Mouse (Mus musculus): ENCODE results near the gene Supt5. TPM values are rescaled to one million over a fixed set of nuclear protein-coding genes. Genes with fewer than 3 reads are reported as not detected.
A peak's percentile ranks its signal among the peaks of the same experiment; 100 is the strongest.

The Supt5 gene
- polyA plus RNA-seq, 1 experiment = 112 TPM

DNA sequence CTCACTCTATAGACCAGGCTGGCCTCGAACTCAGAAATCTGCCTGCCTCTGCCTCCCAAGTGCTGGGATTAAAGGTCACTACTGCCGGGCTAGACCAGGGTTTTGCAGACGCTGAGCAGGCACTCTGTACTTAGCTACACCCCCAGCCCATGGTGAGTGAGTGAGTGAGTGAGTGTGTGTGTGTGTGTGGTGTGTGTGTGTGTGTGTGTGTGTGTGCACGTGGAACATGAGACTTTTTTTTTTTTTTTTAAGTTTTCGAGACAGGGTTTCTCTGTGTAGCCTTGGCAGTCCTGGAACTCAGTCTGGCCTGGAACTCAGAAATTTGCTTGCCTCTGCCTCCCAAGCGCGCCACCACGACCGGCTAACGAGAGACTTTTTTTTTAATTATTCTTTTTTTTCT lies 36.1 kb upstream of the Supt5 start:
- 40% methylated on average over 10 of the region's 10 CpGs for WGBS
- peak overlapping the region; percentile 100 for H3K27ac ChIP-seq (ENCODE audit: insufficient read depth, low read length)
- no peak for DNase-seq (ENCODE audit: low read depth in 1 of 2, low spot score in 2 of 2)
- H3K4me3 ChIP-seq (ENCODE audit: extremely low read depth, insufficient read depth, insufficient read length) = no peak overlapping the region
- peaks cover 20% of the 10 kb centered on the region for H3K36me3 ChIP-seq (ENCODE audit: control insufficient read depth, insufficient read depth, low read length)
- no peaks in the 10 kb centered on the region for H3K27me3 ChIP-seq (ENCODE audit: control insufficient read depth, insufficient read depth, low read length)
- peaks cover 20% of the 10 kb centered on the region for H3K4me1 ChIP-seq (ENCODE audit: control insufficient read depth, insufficient read depth, insufficient read length)
- TF ChIP-seq CTCF (IDR thresholded peaks at IDR 0.05; ENCODE audit: extremely low read depth, insufficient read depth, insufficient read length, insufficient replicate concordance) (no peak), POLR2A (IDR thresholded peaks at IDR 0.05; ENCODE audit: low read depth, low read length) (no peak)

DNA sequence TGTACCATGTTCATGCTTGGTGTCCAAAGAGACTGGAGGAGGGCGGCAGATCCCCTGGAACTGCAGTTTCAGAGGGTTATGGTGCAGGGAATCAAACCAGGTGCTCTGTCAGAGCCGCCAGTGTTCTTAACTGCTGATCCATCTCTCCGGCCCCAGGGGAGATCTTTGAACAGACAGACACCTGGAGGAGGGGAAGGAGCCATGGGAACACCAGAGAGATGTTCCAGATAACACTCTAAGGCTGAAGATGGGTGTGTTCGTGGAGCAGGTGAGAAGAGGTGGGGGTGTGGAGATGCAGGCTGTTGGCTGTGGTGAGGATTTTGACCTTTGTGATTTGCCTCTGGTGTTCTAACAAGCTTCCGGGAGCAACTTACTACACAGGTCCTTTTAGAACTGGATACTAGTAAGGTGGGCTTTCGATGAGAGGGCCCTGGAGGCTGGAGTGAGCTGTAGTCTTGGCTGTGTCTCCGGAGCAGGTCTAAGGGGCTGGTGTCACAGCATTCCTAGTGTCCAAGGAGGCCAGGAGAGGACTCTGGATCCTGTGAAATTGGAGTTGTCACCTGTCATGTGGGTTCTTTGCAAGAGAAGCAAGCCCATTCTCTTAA lies 35.4 kb upstream of the Supt5 start:
- H3K4me1 ChIP-seq (ENCODE audit: control insufficient read depth, insufficient read depth, insufficient read length) = peaks cover 20% of the 10 kb centered on the region
- H3K27ac ChIP-seq (ENCODE audit: insufficient read depth, low read length) = peak overlapping the region; percentile 100
- TF ChIP-seq CTCF (IDR thresholded peaks at IDR 0.05; ENCODE audit: extremely low read depth, insufficient read depth, insufficient read length, insufficient replicate concordance) (no peak), POLR2A (IDR thresholded peaks at IDR 0.05; ENCODE audit: low read depth, low read length) (no peak)
- H3K4me3 ChIP-seq (ENCODE audit: extremely low read depth, insufficient read depth, insufficient read length) = no peak overlapping the region
- peaks cover 20% of the 10 kb centered on the region for H3K36me3 ChIP-seq (ENCODE audit: control insufficient read depth, insufficient read depth, low read length)
- DNase-seq (ENCODE audit: low read depth in 1 of 2, low spot score in 2 of 2) = no peak
- 82% methylated on average over 7 of the region's 7 CpGs for WGBS
- no peaks in the 10 kb centered on the region for H3K27me3 ChIP-seq (ENCODE audit: control insufficient read depth, insufficient read depth, low read length)

DNA sequence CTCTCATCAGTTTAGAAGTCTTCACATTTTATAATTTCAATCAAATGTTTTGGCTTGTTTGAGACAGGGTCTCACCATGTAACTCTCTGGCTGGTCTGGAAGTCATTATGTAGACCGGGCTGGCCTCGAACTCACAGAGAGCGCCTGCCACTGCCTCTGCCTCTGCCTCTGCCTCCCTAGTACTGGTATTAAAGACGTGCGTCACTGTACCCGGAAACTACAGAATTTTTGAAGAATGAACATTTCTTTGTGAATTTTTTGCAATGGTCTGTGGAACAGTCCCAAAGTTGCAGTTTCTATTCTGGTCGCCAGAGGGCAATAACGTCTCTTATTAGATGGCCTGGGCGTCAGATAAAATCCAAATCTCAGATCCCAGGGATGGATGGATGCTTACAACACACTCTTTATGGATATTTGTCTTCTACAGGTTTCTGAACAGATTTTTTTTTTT lies 34.6 kb upstream of the Supt5 start:
- peaks cover 23% of the 10 kb centered on the region for H3K36me3 ChIP-seq (ENCODE audit: control insufficient read depth, insufficient read depth, low read length)
- H3K4me3 ChIP-seq (ENCODE audit: extremely low read depth, insufficient read depth, insufficient read length) = peak overlapping the region; percentile 92; the same call in 1 of the 2 replicates
- WGBS = under 1% methylated on average over 9 of the region's 9 CpGs
- peak; percentile 69 to 86 for DNase-seq (ENCODE audit: low read depth in 1 of 2, low spot score in 2 of 2)
- peak; percentile 28; the same call in 1 of the 2 replicates for TF ChIP-seq CTCF (IDR thresholded peaks at IDR 0.05; ENCODE audit: extremely low read depth, insufficient read depth, insufficient read length, insufficient replicate concordance)
- no peak for TF ChIP-seq POLR2A (IDR thresholded peaks at IDR 0.05; ENCODE audit: low read depth, low read length)
- H3K4me1 ChIP-seq (ENCODE audit: control insufficient read depth, insufficient read depth, insufficient read length) = peaks cover 20% of the 10 kb centered on the region
- H3K27me3 ChIP-seq (ENCODE audit: control insufficient read depth, insufficient read depth, low read length) = no peaks in the 10 kb centered on the region
- peak overlapping the region; percentile 82 for H3K27ac ChIP-seq (ENCODE audit: insufficient read depth, low read length)

DNA sequence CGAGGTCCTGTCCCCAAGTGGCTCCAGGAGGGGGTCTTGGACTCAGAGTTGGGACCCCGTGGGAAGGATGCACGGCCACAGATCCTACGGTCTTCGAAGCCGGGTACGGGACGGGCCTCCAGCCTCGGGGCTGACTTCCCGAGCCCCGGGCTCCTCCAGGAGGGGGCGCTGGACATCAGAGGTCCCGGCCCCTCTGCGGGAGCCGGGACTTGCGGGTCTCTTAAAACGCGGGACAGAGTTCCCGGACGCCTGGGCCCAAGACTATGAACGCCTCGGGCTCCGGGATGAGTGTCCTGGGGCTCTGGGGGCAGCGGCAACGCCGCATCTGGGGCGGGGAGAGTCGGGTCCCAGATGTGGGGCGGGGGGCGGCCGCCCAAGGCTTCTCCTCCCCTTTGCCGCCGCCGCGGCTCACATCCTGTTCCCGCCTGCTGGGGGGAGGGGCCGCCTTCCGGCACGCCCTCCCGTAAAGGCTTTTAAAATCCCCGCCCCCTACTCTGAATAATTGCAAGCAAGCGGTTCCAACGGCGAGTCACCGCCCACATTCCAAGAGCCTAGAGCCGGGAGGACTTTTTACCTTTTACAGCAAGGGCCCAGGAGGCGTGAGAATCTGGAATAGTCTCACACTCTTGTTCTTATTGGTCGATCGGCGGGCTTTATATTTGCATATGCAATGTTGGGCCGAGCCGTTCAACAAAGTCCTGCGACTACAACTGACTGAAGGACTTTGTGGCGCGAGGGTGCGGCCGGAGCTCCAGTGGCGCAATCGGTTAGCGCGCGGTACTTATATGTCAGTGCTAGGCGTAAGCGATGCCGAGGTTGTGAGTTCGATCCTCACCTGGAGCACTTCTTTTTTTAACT lies 33.9 kb upstream of the Supt5 start, which contains the start of gene Plekhg2:
Gene Plekhg2, minus strand, starts transcription at position 349 of the 858 bp plus-strand sequence.
- Histone ChIP-seq H3K4me3 (ENCODE audit: extremely low read depth, insufficient read depth, insufficient read length) (peak within 1 kb of the TSS; percentile 92), H3K4me1 (ENCODE audit: control insufficient read depth, insufficient read depth, insufficient read length) (peaks cover 20% of the 10 kb centered on the region), H3K36me3 (ENCODE audit: control insufficient read depth, insufficient read depth, low read length) (peaks cover 21% of the 10 kb centered on the region), H3K27me3 (ENCODE audit: control insufficient read depth, insufficient read depth, low read length) (no peaks in the 10 kb centered on the region), H3K27ac (ENCODE audit: insufficient read depth, low read length) (peak within 1 kb of the TSS; percentile 96)
- WGBS = under 1% methylated on average over 64 of the region's 66 CpGs
- DNase-seq (ENCODE audit: low read depth in 1 of 2, low spot score in 2 of 2) = peak; percentile 96 to 98
- TF ChIP-seq POLR2A (IDR thresholded peaks at IDR 0.05; ENCODE audit: low read depth, low read length) (peak; percentile 53), CTCF (IDR thresholded peaks at IDR 0.05; ENCODE audit: extremely low read depth, insufficient read depth, insufficient read length, insufficient replicate concordance) (peak; percentile 57)

- Histone ChIP-seq H3K36me3 (ENCODE audit: control insufficient read depth, insufficient read depth, low read length) (peaks cover 19% of the 10 kb centered on the region), H3K27ac (ENCODE audit: insufficient read depth, low read length) (peak overlapping the region; percentile 96), H3K4me1 (ENCODE audit: control insufficient read depth, insufficient read depth, insufficient read length) (peaks cover 20% of the 10 kb centered on the region), H3K27me3 (ENCODE audit: control insufficient read depth, insufficient read depth, low read length) (no peaks in the 10 kb centered on the region), H3K4me3 (ENCODE audit: extremely low read depth, insufficient read depth, insufficient read length) (peak overlapping the region; percentile 92)
- DNase-seq (ENCODE audit: low read depth in 1 of 2, low spot score in 2 of 2) = peak in 1 of 2 experiments; percentile 79
- TF ChIP-seq POLR2A (IDR thresholded peaks at IDR 0.05; ENCODE audit: low read depth, low read length) (peak; percentile 32; the same call in 1 of the 2 replicates), CTCF (IDR thresholded peaks at IDR 0.05; ENCODE audit: extremely low read depth, insufficient read depth, insufficient read length, insufficient replicate concordance) (no peak)
- WGBS = under 1% methylated on average over 41 of the region's 43 CpGs
These were observed 33.0 kb upstream of the Supt5 start for GRCm38 (mm10) chr7:28371514-28371989.

DNA sequence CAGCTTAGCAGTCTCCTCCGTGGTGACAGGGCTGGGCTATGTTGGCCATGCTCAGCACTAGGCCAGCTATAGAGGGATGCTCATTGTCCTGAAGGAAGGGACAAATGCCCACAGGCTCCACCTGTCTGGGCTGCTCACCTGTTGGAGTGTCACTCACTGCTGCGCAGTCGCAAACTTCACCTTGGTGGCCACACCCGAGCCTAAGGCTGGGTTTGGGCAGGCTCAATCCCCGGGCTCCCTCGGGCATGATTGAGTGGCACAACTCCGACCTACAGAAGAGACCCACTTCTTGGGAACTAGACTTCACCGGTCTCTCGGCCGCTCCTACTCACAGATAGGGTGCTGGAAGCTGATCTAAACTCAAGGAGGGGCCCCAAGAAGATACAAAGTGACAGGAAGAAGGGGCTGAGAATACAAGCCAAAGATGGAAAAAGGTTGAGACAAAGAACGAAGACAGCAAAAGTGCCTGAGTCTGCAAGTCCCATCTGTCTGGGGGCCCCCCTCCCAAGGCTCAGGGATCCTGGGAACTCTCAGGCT lies 32.5 kb upstream of the Supt5 start:
- H3K4me1 ChIP-seq (ENCODE audit: control insufficient read depth, insufficient read depth, insufficient read length) = peaks cover 20% of the 10 kb centered on the region
- peak overlapping the region; percentile 92 for H3K4me3 ChIP-seq (ENCODE audit: extremely low read depth, insufficient read depth, insufficient read length)
- 14% methylated on average over 11 of the region's 11 CpGs for WGBS
- no peaks in the 10 kb centered on the region for H3K27me3 ChIP-seq (ENCODE audit: control insufficient read depth, insufficient read depth, low read length)
- H3K27ac ChIP-seq (ENCODE audit: insufficient read depth, low read length) = peak overlapping the region; percentile 96
- DNase-seq (ENCODE audit: low read depth in 1 of 2, low spot score in 2 of 2) = no peak
- peaks cover 20% of the 10 kb centered on the region for H3K36me3 ChIP-seq (ENCODE audit: control insufficient read depth, insufficient read depth, low read length)
- no peak for TF ChIP-seq POLR2A (IDR thresholded peaks at IDR 0.05; ENCODE audit: low read depth, low read length)
- no peak for TF ChIP-seq CTCF (IDR thresholded peaks at IDR 0.05; ENCODE audit: extremely low read depth, insufficient read depth, insufficient read length, insufficient replicate concordance)
